Mouse (Mus musculus): ENCODE results near the gene Cyp2d22.

Gene Cyp2d22

GRCm38 (mm10) chr15:82346580-82347302 lies 33.3 kb downstream of the Cyp2d22 start:
- no peak for DNase-seq (ENCODE audit: low spot score)

DNA sequence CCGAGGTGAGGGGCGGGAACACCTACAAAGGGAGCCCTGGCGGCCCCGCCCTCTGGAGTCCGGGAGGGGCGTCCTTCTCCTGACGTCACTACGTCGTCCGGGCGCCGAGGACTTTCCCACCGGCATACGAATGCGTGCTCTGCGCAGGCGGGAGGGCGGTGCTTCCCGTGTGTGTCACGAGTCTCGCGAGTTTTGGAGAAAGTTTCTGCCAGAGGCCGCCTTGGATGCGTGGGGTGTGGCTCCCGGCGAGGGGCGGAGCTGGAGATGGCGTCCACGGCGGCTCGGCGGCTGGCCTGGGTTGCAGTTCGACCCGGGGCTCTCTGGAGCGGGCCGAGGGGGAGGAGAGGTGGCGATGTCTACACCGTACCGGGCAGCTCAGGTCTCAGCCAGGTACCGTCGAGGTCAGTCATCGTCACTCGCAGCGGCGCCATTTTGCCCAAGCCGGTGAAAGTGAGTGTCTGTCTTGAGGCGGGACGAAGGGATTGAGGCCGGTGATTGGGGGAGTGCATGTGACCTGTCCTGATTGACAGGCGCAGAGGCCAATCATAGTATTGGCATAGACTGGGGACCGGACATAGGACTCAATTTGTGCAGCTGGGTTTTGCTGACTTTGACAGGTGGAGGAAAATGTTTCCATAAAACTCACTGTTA lies 34.1 kb downstream of the Cyp2d22 start:
- DNase-seq (ENCODE audit: low spot score), result peak; percentile 99

DNA sequence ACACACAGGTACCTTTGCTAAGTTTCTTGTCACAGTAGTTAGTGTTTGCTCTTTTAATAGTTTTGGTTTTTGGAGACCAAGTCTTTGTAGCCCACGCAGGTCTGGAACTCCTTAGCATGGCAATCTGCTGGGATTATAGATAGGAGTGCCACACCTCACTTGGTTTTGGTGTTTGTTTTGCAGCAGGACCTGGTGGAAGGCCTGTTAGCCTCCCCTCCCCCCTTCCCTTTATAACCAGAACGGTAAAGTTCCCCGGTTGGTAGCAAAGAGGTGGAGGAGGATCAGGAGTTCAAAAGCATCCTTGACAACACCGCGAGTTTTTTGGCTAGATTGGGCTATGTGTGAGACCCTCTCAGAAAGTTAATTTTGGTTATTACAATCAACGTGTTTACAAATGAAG lies 35.1 kb downstream of the Cyp2d22 start:
- DNase-seq (ENCODE audit: low spot score), result peak; percentile 27

DNA sequence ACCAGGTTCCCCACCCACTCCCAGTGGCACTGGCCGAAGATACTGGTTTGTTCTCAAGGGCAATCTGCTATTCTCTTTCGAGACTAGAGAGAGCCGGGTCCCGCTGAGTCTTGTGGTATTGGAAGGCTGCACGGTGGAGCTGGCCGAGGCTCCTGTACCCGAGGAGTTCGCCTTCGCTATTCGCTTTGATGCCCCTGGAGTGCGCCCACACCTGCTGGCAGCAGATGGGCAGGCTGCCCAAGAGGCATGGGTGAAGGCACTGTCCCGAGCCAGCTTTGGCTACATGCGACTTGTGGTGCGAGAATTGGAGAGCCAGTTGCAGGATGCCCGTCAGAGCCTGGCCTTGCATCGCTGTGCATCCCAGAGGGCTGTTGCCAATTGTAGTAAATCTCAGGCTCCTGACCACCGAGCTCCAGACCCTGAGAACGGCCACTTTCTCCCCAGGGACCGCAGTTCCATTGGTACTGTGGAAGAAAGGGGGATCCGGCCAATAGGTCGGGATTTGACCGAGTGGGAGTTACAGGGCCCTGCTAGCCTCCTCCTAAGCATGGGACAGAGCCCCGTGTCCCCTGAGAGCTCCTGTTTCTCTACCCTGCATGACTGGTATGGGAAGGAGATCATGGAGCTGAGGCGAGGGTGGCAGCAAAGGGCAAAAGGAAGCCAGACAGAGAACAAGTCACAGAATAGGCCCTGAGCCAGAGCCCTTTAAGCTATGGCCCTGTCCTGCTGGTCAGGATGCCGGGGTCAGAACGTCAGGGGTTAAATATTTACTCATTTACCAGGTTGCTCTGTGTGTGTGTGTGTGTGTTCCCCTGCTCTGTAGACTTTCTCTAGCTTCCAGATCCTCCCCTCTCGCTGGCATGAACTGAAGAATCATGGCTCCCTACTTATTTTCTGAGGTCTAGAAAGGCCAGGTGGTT lies 36.4 kb downstream of the Cyp2d22 start:
- no peak for DNase-seq (ENCODE audit: low spot score)

DNA sequence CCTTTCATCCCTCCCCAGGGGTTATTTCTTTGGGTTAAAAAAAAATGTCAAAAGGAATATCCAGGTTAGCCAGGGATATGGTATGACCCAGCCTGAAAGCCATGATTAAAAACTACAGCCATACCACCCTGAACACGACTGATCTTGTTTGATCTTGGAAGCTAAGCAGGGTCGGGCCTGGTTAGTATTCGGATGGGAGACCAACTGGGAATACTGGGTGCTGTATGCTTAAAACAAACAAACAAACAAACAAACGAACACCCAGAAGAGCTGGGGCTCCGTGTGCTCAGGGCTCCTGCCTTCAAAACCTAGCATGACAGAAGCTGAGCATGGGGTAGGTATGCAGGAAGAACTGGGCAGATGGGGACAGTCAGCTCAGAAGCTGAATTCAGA lies 37.5 kb downstream of the Cyp2d22 start:
- DNase-seq (ENCODE audit: low spot score), result peak; percentile 41

DNA sequence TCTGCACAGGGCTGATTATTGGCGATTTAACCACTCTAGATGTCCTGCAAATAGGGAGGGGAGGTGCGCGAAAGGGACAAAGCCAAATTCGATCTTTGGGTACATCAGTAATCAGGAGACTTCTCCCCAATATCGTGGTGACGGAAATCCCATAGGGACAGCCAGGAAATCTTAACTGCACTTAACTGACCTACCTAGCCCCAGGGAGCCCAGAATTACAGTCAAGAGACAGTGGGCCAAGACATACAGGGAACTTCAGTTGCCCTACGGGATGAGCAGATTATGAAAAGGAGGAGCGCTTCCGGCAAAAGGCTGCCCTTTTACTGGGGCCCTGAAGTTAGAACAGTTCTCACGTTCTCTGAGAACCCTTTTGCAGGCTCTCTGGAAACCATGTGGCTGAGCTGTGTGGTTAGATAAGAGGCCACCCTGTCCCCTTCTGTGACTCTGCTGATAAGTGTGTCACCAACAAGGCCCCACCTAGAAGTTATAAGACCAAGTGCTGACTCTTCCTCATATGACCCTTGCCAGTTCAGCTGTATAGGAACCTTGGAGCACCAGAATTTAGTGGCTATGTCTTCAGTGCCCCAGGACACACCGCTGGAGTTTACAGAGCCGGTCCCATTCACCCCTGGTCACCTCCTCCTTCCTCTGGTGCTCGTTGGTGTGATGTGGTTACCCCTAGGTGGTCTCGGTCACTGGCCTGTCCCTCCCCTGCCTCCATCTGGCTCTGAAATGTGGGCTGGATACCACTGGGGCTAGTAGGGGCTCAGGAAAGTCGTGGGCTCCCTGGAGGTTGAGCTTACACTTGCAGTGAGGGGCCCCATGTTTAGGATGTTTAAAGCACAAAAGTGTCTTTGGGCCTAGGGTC lies 38.2 kb downstream of the Cyp2d22 start:
- DNase-seq (ENCODE audit: low spot score), result peak; percentile 94

- peak; percentile 72 for DNase-seq (ENCODE audit: low spot score)
These were observed 39.0 kb downstream of the Cyp2d22 start for GRCm38 (mm10) chr15:82341036-82341501.

DNA sequence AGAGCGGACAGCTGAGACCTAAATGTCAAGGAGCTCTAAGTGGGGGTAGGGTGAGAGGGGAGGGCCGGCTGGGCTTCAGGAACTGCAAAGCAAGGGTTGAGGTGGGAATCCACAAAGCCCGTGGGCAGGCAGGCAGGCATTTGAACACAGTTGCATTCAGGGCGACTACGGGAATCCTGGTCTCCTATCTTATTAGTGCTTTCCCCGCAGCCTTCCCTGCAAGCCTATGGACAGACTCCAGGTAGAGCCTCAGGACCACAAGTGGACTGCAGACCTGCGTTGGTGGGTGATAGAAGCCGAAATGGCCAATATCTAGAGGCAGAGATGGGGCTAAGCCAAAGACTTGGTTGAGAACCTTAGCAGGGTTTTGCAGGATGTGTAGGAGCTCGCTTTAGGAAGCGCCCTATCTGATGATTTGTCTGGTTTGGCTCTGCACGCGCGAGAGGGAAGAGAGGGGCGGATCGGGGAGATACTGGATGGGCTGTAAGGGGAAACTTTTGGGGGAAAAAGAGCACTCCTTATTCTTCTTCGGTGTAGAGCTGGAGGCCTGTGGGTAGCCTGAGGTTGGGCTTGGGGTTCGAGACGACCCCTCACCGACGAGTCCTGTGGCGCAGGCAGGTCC lies 39.5 kb downstream of the Cyp2d22 start:
- DNase-seq (ENCODE audit: low spot score), result peak; percentile 71

DNA sequence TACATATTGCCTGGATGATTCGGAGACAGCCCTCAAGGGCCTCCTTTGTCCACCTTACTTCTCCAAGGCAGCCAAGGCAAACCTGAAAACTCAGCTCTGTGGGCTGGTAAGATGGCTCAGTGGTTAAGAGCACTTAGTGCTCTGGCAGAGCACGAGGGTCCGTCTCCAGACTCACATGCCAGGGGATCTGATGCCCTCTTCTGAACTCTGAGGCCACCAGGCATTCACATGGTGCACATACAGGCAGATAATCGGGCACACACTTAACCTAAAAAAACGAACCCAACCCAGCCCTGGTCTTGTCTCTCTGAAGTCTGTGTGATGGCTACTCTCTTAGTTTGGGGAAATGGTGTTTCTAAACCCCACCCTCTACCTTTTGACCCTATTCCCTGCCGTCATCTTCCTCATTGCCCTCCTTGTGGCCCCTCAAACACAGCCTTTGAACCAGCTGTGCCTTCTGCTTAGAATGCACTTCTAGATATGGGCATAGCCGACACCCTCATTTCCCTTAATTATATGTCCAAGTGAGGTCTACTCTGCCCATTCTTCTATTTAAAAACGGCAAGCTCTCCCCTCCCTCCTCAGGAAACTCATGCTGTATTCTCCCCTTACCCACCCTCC lies 40.3 kb downstream of the Cyp2d22 start:
- peak; percentile 40 for DNase-seq (ENCODE audit: low spot score)

DNA sequence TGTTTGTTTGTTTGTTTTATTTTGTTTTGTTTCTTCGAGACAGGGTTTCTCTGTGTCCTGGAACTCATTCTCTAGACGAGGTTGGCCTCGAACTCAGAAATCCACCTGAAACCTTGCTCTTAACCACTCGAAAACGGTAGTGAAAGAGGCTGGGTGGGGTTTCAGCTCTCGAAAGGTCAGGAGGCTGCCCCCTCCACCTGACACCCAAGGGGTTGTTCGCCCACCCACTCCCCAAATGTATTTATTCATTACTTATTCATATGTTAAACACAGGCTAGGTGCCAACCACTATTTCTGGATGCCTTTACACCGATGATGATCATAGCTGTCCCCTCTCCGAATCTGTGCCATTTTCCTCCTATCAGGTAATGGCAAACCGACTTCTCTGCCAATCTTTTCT lies 40.9 kb downstream of the Cyp2d22 start:
- DNase-seq (ENCODE audit: low spot score), result no peak

GRCm38 (mm10) chr15:82338593-82339112 lies 41.4 kb downstream of the Cyp2d22 start, which contains the start of the genes Naga, Pheta2 and Smdt1:
TSS of gene Naga (minus strand) at chr15:82338925.
TSS of gene Pheta2 (plus strand) at chr15:82338942.
TSS of gene Smdt1 (plus strand) at chr15:82338959.
- DNase-seq (ENCODE audit: low spot score), result peak; percentile 99

DNA sequence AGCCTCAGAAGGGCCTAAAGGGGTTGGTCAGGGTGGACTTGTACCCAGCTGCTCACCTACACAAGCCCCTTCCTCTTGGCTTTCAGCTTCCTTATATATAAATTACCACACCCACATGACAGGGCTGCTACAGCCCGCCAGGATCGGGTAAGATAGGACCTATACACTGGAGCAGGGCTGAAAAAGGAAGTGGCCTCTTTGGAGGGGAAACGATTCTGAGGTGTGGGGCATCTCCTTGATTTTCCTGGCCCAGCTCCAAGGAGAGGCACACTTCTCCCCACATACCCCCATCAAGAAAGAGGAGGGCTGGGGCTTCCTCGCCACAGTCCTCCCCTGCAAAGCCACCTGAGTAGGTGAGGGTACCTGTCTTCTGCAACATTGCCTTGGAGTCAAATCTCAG lies 42.2 kb downstream of the Cyp2d22 start:
- DNase-seq (ENCODE audit: low spot score), result peak; percentile 23

DNA sequence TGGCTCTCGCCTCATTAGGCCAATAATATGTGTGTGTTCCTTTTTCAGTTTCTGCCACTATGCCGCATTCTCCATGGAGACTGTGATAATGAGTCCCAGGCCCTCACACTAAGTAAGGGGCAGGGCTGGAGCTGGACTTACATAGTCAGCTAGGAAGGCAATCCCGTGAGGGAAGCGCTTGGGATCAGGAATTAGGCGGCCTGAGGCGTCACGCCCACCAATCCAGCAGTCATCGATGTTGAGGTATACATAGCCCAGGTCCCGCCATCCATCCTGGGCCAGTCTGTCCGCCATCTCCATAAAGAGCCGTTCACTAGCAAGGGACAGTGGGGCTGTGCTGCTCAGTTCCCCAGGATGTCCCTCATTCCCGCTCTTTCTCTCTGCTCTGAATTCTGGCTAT lies 43.4 kb downstream of the Cyp2d22 start:
- DNase-seq (ENCODE audit: low spot score), result no peak

DNA sequence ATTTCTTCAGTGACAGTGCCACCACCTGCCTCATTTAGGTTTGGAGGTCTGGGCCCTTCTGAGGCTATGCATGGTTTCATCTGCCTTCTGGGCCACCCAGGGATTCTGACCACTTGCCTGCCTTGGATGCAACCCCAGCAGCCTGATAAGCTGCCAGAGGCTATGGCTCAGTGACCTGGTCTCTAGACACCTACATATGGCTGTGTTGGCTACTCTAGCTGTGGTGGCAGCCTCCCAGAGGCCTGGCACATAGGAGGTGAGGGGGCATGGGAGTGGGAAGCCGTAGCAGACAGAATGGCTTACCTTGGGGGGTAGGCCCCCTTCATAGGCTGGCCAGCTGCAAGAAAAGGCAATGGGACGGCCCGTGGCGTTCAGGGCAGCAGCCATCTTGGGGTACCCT lies 44.9 kb downstream of the Cyp2d22 start:
- DNase-seq (ENCODE audit: low spot score), result no peak

DNA sequence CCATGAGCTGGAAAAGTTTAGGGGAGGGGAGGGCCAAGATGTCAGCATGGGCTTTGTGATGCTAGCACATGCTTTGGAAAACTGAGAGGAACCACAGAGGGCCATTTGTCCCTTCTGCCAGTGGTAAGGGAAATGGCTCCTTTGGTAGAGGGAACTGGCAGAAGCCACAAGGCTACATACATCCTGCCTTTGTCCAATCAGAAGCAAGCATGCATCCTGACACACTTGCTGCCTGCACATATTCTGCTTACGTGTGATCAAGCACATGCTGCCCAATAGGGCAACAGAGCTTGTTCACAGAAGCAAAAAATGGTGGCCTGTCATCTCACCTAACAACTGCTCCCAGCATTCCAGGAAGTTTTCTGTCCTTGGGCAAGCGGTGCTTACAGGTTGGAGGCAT lies 54.7 kb downstream of the Cyp2d22 start:
- DNase-seq (ENCODE audit: low spot score), result no peak

GRCm38 (mm10) chr15:82322195-82322594 lies 57.9 kb downstream of the Cyp2d22 start:
- no peak for DNase-seq (ENCODE audit: low spot score)
